Mouse (Mus musculus): Measurements from ENCODE around the gene Ptar1.
"Not testable (repeated sequence)": the region's sequence is repeated elsewhere in the genome, so short reads cannot be mapped to it uniquely, and the experiment has no call there.

Ptar1 gene
- long read RNA-seq, experiment 1, full-length matches to known transcripts = 2 of 9 reads
- long read RNA-seq, experiment 1, partial matches to known transcripts = 0 of 9 reads
- long read RNA-seq, experiment 1, other reads (novel, unspliced or antisense) = 7 of 9 reads
- long read RNA-seq, experiment 2, partial matches to known transcripts = 0 of 3 reads
- long read RNA-seq, experiment 2, other reads (novel, unspliced or antisense) = 3 of 3 reads

- intact Hi-C loops (cut with DNase I) = loop anchor here (2.0 kb wide), 1 partner anchor 71 kb away; the partner anchor contains the start of gene Apba1
These were observed at the start of gene Ptar1 for GRCm38 (mm10) chr19:23687296-23688021. Gene Ptar1 (plus strand): TSS chr19:23687429.

- intact Hi-C loops (cut with DNase I) = no loop called here
These were observed 43.4 kb upstream of the Ptar1 start for GRCm38 (mm10) chr19:23643819-23644218.

GRCm38 (mm10) chr19:23645347-23645746 is 41.9 kb upstream of the Ptar1 start:
- intact Hi-C loops (cut with DNase I) = no loop called here

- intact Hi-C loops (cut with DNase I) = no loop called here
These were observed 39.9 kb upstream of the Ptar1 start for GRCm38 (mm10) chr19:23647308-23647707.

GRCm38 (mm10) chr19:23652644-23653043 is 34.6 kb upstream of the Ptar1 start, which contains the start of gene 1700028P14Rik:
Gene 1700028P14Rik (minus strand): TSS chr19:23652812.
- intact Hi-C loops (cut with DNase I) = no loop called here

- intact Hi-C loops (cut with DNase I) = no loop called here
These were observed 34.1 kb upstream of the Ptar1 start for GRCm38 (mm10) chr19:23653154-23653553.

- intact Hi-C loops (cut with DNase I) = no loop called here
These were observed 29.8 kb upstream of the Ptar1 start for GRCm38 (mm10) chr19:23657261-23657932.

- intact Hi-C loops (cut with DNase I) = no loop called here
These were observed 28.9 kb upstream of the Ptar1 start for GRCm38 (mm10) chr19:23658350-23658749.

GRCm38 (mm10) chr19:23664083-23664482 is 23.1 kb upstream of the Ptar1 start:
- intact Hi-C loops (cut with DNase I) = no loop called here

- intact Hi-C loops (cut with DNase I) = no loop called here
These were observed 19.0 kb upstream of the Ptar1 start for GRCm38 (mm10) chr19:23668142-23668655.

GRCm38 (mm10) chr19:23673021-23673420 is 14.2 kb upstream of the Ptar1 start:
- intact Hi-C loops (cut with DNase I) = no loop called here

- intact Hi-C loops (cut with DNase I) = not testable (repeated sequence)
These were observed 11.6 kb upstream of the Ptar1 start for GRCm38 (mm10) chr19:23675656-23676055.

- intact Hi-C loops (cut with DNase I) = loop anchor here (2.0 kb wide), 1 partner anchor 72 kb away; the partner anchor contains the start of gene Apba1
These were observed 300 bp upstream of the Ptar1 start for GRCm38 (mm10) chr19:23686962-23687295.

- intact Hi-C loops (cut with DNase I) = no loop called here
These were observed 1.3 kb downstream of the Ptar1 start for GRCm38 (mm10) chr19:23688421-23688946.

GRCm38 (mm10) chr19:23694344-23694743 is 7.1 kb downstream of the Ptar1 start:
- intact Hi-C loops (cut with DNase I) = no loop called here

GRCm38 (mm10) chr19:23697861-23698260 is 10.6 kb downstream of the Ptar1 start:
- intact Hi-C loops (cut with DNase I) = no loop called here

GRCm38 (mm10) chr19:23698366-23698765 is 11.1 kb downstream of the Ptar1 start:
- intact Hi-C loops (cut with DNase I) = no loop called here

GRCm38 (mm10) chr19:23699131-23699530 is 11.9 kb downstream of the Ptar1 start:
- intact Hi-C loops (cut with DNase I) = no loop called here

GRCm38 (mm10) chr19:23702896-23703295 is 15.7 kb downstream of the Ptar1 start:
- intact Hi-C loops (cut with DNase I) = no loop called here

GRCm38 (mm10) chr19:23705383-23705782 is 18.2 kb downstream of the Ptar1 start:
- intact Hi-C loops (cut with DNase I) = no loop called here

- intact Hi-C loops (cut with DNase I) = no loop called here
These were observed 59.3 kb downstream of the Ptar1 start for GRCm38 (mm10) chr19:23746506-23746905.

- intact Hi-C loops (cut with DNase I) = no loop called here
These were observed 69.8 kb downstream of the Ptar1 start for GRCm38 (mm10) chr19:23757011-23757410.
